Comparison of ENCODE assay signal across 8 mouse cellular contexts in the genomic region with DNA sequence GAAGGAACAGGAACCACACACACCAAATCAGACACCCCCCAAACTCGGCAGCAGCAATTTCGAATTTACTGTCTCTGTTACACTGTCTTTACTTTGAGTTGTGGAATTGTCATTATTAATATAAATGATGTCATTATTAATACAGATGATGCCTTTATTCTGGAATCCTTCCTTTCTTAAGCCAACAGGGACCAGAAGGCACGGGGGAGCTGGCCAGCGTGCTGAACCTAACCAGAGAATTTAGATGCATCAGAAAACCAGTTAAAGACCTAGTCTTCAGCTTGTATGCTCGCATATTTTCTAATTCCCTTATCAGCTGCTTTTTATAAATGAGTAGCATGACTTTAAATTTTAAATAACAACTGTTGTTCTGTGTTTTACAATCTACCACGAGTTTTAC. TPM values are rescaled to one million over a fixed set of nuclear protein-coding genes. Genes with fewer than 3 reads are reported as not detected.
DNase-seq lines count a peak whose midpoint lies in the region; ATAC-seq and TF ChIP-seq lines count a peak whose summit lies in the region.

No protein-coding gene starts in this region.

- CTCF ChIA-PET in Patski (lab: Charles Lee) = interaction anchor here (0.6 kb wide), 1 partner anchor 263 kb away, joined by 3 read pairs; no protein-coding TSS in a partner anchor

- 11% methylated on average over 6 of the region's 6 CpGs for WGBS in embryonic facial prominence, embryonic 14.5 days
- 15% methylated on average over 6 of the region's 6 CpGs for WGBS in midbrain, embryonic 13.5 days

- no peak overlapping the region for H3K4me3 ChIP-seq in embryonic facial prominence, embryonic 14.5 days (ENCODE audit: low read depth, low read length)
- H3K4me3 ChIP-seq in midbrain, embryonic 13.5 days (replicated peaks) = peak overlapping the region; percentile 87; the same call in 1 of the 2 replicates

- H3K36me3 ChIP-seq in embryonic facial prominence, embryonic 14.5 days (ENCODE audit: control insufficient read depth, insufficient read depth, low read length) = no peaks in the 10 kb centered on the region
- H3K36me3 ChIP-seq in midbrain, embryonic 13.5 days = no peaks in the 10 kb centered on the region

- POLR2A ChIA-PET in Patski (lab: Charles Lee) = no interaction called here

- peak; percentile 55 for DNase-seq in heart, postnatal 4 days
- DNase-seq in heart, adult 11 months = no peak
- peak; percentile 3 for DNase-seq in Patski (ENCODE audit: low read depth, low spot score)
- peak; percentile 71 for DNase-seq in embryonic facial prominence, embryonic 14.5 days (ENCODE audit: low spot score)
- DNase-seq in layer of hippocampus, adult 9-10 months (ENCODE audit: low spot score) = no peak
- no peak for DNase-seq in layer of hippocampus, postnatal 36 days

- H3K27me3 ChIP-seq in Patski = peaks cover 22% of the 10 kb centered on the region
- peaks cover 33% of the 10 kb centered on the region for H3K27me3 ChIP-seq in embryonic facial prominence, embryonic 14.5 days (replicated peaks; ENCODE audit: control insufficient read depth, insufficient read depth, low read length)
- H3K27me3 ChIP-seq in midbrain, embryonic 13.5 days = no peaks in the 10 kb centered on the region

- H3K9me3 ChIP-seq in embryonic facial prominence, embryonic 14.5 days (ENCODE audit: control insufficient read depth, low read length) = no peaks in the 10 kb centered on the region
- H3K9me3 ChIP-seq in midbrain, embryonic 13.5 days = no peaks in the 10 kb centered on the region

- in situ Hi-C loops in Patski (cut with MboI; ENCODE audit: low pct_unique_long_range_greater_than_20kb) = no loop called here

- peaks cover 10% of the 10 kb centered on the region for H3K4me1 ChIP-seq in embryonic facial prominence, embryonic 14.5 days (ENCODE audit: control insufficient read depth, insufficient read depth, low read length)
- H3K4me1 ChIP-seq in midbrain, embryonic 13.5 days (replicated peaks) = peaks cover 21% of the 10 kb centered on the region

- no peak overlapping the region for H3K27ac ChIP-seq in embryonic facial prominence, embryonic 14.5 days (replicated peaks; ENCODE audit: low read depth, low read length)
- H3K27ac ChIP-seq in midbrain, embryonic 13.5 days = no peak overlapping the region; the same call in 1 of the 2 replicates

- no peak for ATAC-seq in Patski
- ATAC-seq in embryonic facial prominence, embryonic 14.5 days (ENCODE audit: low read depth) = no peak
- ATAC-seq in midbrain, embryonic 13.5 days = no peak
- no peak for ATAC-seq in inflammation-experienced regulatory T-cells, adult 6 months

- H3K9ac ChIP-seq in embryonic facial prominence, embryonic 14.5 days (ENCODE audit: low read depth, low read length) = no peak overlapping the region
- no peak overlapping the region for H3K9ac ChIP-seq in midbrain, embryonic 13.5 days (replicated peaks)

- H3K4me2 ChIP-seq in embryonic facial prominence, embryonic 14.5 days (ENCODE audit: low read depth, low read length) = no peak overlapping the region
- peak overlapping the region; percentile 69 for H3K4me2 ChIP-seq in midbrain, embryonic 13.5 days (replicated peaks)

- no peak for TF ChIP-seq CTCF in Patski (IDR thresholded peaks at IDR 0.05)

RNA-seq across cellular contexts. Expression of gene Cadps, which starts 0.9 kb away (rescaled TPM):
- total RNA-seq in heart, postnatal 4 days (2021) = under 1 TPM; 0.47 to 0.52 TPM
- polyA plus RNA-seq in Patski (2021) = not detected
- 3.6 and 5.0 TPM in 2 replicates for polyA plus RNA-seq in embryonic facial prominence, embryonic 14.5 days (2014; fragmentation: Nextera tagmentation; extraction: Ambion mirVana)
- polyA plus RNA-seq in midbrain, embryonic 13.5 days (2015; fragmentation: Nextera tagmentation; extraction: Ambion mirVana) = 24.2 and 28.5 TPM in 2 replicates
- total RNA-seq in layer of hippocampus, postnatal 36 days (2021) = 100 to 1,000 TPM; 233 to 235 TPM
- under 1 TPM in 1 of 3 experiments, not detected in 2; 0.07 TPM for polyA plus RNA-seq in inflammation-experienced regulatory T-cells, adult 6 months (2017; shearing (Covaris generic))

Comparison
In these comparisons a context has a peak if more than half of its experiments do, and no peak if none do; other contexts are left out.
1. DNase-seq: peak in heart, postnatal 4 days (single experiment), Patski (single experiment) and embryonic facial prominence, embryonic 14.5 days (single experiment); none in heart, adult 11 months (single experiment), layer of hippocampus, adult 9-10 months (single experiment) and layer of hippocampus, postnatal 36 days (0 of 2).